Mouse (Mus musculus): ENCODE data around the gene Polr3e. TPM values are rescaled to one million over a fixed set of nuclear protein-coding genes. Genes with fewer than 3 reads are reported as not detected.
"Not testable (repeated sequence)": the region's sequence is repeated elsewhere in the genome, so short reads cannot be mapped to it uniquely, and the experiment has no call there.

Gene Polr3e
- polyA plus RNA-seq, 1 experiment = 26.3 TPM

DNA sequence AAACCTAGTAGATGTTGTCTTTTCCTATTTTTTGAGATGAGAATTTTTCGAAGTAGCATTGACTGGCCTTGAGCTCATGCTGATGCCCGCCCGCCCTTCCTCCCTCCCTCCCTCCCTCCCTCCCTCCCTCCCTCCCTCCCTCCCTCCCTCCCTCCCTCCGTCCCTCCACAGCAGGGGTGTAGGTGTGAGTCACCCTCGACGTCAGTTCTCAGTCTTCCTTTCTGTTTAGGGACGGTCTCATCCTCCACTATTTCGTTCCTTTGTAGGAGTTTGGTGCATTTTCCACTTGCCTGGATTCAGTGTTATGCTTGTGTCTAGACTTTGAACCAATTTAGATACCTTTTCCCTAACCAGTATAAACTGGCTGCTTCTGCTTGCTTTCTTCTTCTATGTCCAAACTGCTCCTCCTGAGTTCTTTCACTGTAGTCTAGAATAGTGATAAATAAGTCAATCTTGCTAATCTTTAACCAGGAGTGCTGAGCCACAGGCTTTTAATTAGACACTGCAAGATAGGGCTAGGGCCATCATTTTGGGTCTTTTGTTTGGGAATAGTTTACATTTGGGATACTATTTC lies 26.5 kb downstream of the Polr3e start:
- TF ChIP-seq POLR2A (IDR thresholded peaks at IDR 0.05; ENCODE audit: borderline replicate concordance, extremely low read depth, insufficient read depth, insufficient read length, poor library complexity, severe bottlenecking) (no peak), CTCF (IDR thresholded peaks at IDR 0.05; ENCODE audit: borderline replicate concordance, extremely low read depth, insufficient read depth, insufficient read length) (no peak)
- DNase-seq (ENCODE audit: low read depth) = no peak

DNA sequence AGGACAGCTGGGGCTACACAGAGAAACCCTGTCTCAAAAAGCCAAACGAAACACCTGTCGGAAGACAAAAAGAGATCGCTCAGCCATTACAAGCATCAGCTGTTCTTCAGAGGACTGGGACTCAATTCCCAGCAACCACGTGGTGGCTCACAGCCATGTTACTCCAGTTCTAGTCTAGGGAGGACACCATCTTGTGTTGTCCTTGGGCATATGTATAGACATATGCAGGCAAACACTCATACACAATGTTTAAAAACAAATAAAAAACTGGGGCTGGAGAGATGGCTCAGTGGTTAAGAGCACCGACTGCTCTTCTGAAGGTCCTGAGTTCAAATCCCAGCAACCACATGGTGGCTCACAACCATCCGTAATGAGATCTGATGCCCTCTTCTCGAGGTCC lies 36.0 kb downstream of the Polr3e start:
- peak; percentile 52 for DNase-seq (ENCODE audit: low read depth)

DNA sequence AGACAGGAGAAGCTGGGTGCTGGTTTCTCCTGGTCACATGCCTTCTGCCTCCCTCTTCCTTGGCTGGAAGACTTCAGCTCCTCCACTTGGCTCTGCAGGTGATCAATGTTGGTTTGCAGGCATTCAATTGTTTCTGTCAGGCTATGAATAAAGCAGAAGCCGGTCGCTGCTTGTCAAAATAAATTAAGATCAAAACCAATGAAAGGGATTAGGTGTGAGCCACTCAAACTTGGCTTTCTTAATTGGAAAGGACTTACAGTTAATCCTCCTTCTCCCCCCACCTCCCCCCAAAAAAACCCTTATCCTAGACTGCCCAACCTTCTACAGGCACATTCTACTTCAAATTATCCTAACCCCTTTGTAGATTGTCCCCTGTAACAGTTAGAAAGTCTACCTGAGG lies 42.6 kb downstream of the Polr3e start:
- peak; percentile 8 for DNase-seq (ENCODE audit: low read depth)
- TF ChIP-seq CTCF (IDR thresholded peaks at IDR 0.05; ENCODE audit: borderline replicate concordance, extremely low read depth, insufficient read depth, insufficient read length) = no peak
- TF ChIP-seq POLR2A (IDR thresholded peaks at IDR 0.05; ENCODE audit: borderline replicate concordance, extremely low read depth, insufficient read depth, insufficient read length, poor library complexity, severe bottlenecking) = no peak

DNA sequence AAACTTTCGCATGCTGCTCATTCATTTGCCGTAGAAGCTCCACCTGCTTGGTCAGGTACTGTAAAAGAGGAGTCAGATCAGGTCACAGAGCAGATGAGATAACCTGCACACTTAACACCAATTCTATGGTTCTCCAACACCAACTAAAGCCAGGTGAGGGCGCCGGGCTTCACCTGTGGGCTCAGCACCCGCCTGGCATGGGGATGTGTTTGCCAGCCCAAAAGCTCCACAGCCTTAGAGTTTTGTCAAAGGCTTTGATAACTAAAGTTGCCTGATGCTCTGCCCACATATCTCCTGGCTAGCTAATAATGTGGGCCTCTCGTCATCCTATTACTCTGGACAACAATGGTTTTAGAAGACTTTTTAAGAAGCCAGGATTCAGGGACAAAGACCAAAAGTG lies 43.1 kb downstream of the Polr3e start:
- TF ChIP-seq CTCF (IDR thresholded peaks at IDR 0.05; ENCODE audit: borderline replicate concordance, extremely low read depth, insufficient read depth, insufficient read length) = no peak
- TF ChIP-seq POLR2A (IDR thresholded peaks at IDR 0.05; ENCODE audit: borderline replicate concordance, extremely low read depth, insufficient read depth, insufficient read length, poor library complexity, severe bottlenecking) = no peak
- DNase-seq (ENCODE audit: low read depth) = no peak

DNA sequence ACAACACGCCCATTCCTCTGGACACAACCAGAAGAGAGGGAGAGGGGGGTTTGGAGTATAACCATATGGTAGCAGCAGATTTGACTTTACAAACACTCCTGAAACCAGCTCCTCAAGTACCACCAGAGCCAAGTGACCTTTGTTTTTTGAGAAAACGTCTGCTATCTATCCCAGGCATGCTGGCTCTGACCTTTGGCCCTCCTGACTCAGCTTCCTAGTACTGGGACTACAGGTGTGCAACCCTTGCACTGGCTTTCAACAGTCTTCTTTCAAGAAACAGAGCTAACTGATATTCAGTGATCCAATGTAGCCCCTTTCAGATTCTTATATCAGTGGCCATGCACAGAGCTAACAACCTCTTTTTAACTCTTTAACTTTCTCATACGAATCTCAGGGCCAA lies 44.3 kb downstream of the Polr3e start:
- no peak for TF ChIP-seq POLR2A (IDR thresholded peaks at IDR 0.05; ENCODE audit: borderline replicate concordance, extremely low read depth, insufficient read depth, insufficient read length, poor library complexity, severe bottlenecking)
- TF ChIP-seq CTCF (IDR thresholded peaks at IDR 0.05; ENCODE audit: borderline replicate concordance, extremely low read depth, insufficient read depth, insufficient read length) = no peak
- no peak for DNase-seq (ENCODE audit: low read depth)

DNA sequence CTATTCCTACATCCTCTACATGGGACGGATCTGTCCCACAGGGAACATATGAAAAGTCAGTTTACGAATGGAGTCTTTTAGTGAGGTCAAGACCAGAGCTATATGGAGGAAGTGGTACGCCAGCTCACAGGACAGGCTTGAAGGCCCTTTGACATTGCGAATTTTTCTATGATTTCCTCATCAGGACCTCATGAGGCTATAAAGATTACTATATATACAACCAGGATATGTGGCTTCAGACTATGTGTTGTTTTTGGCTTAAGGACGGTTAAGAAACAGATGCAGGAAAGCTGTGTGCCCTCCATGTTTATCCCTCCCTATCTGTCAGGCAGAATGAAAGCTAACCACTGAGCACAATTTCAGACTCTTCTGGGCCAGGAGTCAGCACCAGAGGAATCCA lies 45.6 kb downstream of the Polr3e start:
- DNase-seq (ENCODE audit: low read depth) = no peak
- TF ChIP-seq CTCF (IDR thresholded peaks at IDR 0.05; ENCODE audit: borderline replicate concordance, extremely low read depth, insufficient read depth, insufficient read length) (no peak), POLR2A (IDR thresholded peaks at IDR 0.05; ENCODE audit: borderline replicate concordance, extremely low read depth, insufficient read depth, insufficient read length, poor library complexity, severe bottlenecking) (no peak)

DNA sequence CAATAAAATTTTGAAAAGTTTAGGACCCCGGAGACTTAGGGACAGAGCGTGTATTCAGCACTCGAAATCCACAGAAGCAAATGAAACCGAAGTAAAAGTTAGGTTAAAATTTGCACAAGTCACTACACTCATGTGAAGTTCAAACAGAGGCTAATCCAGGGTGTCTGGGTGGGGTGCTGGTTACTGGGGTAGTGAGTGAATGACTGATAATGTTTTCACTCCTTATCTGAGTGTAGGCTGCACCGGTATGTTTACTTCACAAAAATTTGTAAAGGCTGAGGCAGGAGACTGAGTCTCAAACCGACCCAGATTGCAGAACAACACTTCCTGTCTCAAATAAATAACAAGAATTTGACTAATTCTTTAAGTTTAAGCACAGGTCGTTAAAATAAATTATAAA lies 51.7 kb downstream of the Polr3e start:
- no peak for DNase-seq (ENCODE audit: low read depth)
- TF ChIP-seq POLR2A (IDR thresholded peaks at IDR 0.05; ENCODE audit: borderline replicate concordance, extremely low read depth, insufficient read depth, insufficient read length, poor library complexity, severe bottlenecking) (no peak), CTCF (IDR thresholded peaks at IDR 0.05; ENCODE audit: borderline replicate concordance, extremely low read depth, insufficient read depth, insufficient read length) (no peak)

DNA sequence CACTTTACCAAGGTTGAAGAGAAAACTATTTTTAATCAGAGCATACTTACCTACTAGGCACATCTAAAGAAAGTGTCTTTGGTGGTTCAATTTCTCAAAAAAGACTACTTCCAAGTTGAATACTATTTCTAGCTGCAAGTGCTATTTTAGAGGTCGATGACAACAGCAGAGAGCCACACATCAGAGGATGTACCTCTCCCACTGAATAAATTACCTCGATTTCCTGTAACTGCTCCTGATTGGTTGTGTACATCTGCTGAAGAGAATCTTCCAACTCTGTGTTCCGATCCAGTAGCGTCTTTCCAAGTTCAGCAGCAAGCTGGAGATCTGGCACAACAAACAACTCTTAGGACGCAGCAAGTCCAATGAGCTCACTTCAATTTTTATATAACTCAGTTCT lies 52.6 kb downstream of the Polr3e start:
- TF ChIP-seq POLR2A (IDR thresholded peaks at IDR 0.05; ENCODE audit: borderline replicate concordance, extremely low read depth, insufficient read depth, insufficient read length, poor library complexity, severe bottlenecking) (no peak), CTCF (IDR thresholded peaks at IDR 0.05; ENCODE audit: borderline replicate concordance, extremely low read depth, insufficient read depth, insufficient read length) (no peak)
- DNase-seq (ENCODE audit: low read depth) = no peak

DNA sequence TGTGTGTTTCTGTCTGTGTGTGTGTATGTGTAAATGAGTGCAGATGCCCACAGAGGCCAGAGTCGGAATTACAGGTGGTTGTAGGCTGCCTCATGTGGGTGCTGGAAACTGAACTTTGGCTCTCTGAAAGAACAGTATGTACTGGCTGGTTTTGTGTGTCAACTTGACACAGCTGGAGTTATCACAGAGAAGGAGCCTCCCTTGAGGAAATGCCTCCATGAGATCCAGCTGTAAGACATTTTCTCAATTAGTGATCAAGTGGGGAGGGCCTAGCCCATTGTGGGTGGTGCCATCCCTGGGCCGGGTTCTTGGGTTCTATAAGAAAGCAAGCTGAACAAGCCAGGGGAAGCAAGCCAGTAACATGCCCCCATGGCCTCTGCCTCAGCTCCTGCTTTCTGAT lies 54.9 kb downstream of the Polr3e start:
- not testable (repeated sequence) for DNase-seq (ENCODE audit: low read depth)

DNA sequence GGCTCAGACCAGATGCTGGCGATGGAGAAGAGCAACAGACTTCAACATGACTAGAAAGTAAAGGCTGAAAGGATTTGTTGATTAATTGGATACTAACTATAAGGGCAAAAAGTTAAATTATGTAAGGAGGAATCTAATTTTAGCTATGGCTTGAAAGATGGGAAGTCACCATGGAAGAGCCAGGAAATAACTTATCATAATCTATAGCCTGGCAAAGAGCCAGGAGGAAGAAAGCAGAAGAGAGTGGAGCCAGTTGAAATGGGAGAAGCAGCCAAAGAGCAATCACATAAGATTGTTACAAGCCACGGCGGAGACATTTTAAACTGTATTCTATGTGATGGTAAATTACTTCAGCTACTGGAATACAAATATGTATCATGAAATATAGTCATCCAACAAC lies 56.5 kb downstream of the Polr3e start:
- DNase-seq (ENCODE audit: low read depth) = no peak
- TF ChIP-seq CTCF (IDR thresholded peaks at IDR 0.05; ENCODE audit: borderline replicate concordance, extremely low read depth, insufficient read depth, insufficient read length) (no peak), POLR2A (IDR thresholded peaks at IDR 0.05; ENCODE audit: borderline replicate concordance, extremely low read depth, insufficient read depth, insufficient read length, poor library complexity, severe bottlenecking) (no peak)

DNA sequence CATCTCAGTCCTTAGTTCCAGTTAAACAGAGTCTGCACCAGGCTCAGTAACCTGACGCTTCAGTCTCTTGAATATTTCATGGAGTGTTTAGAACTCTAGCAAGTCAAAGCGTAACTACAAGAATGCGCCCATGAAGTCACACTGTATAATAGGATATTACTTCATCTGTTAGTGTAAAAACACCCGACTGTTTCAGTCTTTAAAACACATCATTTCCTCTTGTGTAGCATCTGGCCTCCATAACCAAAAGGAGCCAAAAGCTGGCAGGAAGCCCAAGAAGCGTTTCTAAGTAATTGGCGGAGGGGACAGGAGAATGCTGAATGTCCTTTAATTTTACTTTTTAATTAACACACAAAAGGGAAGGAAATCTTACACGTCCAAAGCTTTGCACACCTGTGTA lies 59.5 kb downstream of the Polr3e start:
- peak; percentile 81 for DNase-seq (ENCODE audit: low read depth)
- TF ChIP-seq CTCF (IDR thresholded peaks at IDR 0.05; ENCODE audit: borderline replicate concordance, extremely low read depth, insufficient read depth, insufficient read length) (no peak), POLR2A (IDR thresholded peaks at IDR 0.05; ENCODE audit: borderline replicate concordance, extremely low read depth, insufficient read depth, insufficient read length, poor library complexity, severe bottlenecking) (no peak)

DNA sequence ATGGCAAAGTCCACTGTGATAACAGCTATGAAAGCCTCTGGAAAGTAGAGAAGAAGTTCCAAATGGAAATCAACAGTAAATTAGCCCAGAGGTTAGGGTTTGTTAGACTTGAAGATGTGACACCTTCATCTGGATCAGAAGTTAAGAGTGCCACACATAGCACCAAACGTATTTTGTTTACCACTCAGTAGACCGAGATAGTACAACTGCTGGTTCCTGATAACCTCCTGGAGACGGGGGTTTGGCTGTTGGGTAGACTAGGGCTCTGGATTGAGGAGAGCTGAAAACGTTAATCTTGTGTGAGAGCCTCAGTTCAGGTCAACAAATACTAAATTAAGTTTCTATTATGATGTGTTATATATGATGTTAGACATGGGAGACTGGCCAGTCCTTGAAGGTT lies 62.5 kb downstream of the Polr3e start:
- TF ChIP-seq CTCF (IDR thresholded peaks at IDR 0.05; ENCODE audit: borderline replicate concordance, extremely low read depth, insufficient read depth, insufficient read length) (no peak), POLR2A (IDR thresholded peaks at IDR 0.05; ENCODE audit: borderline replicate concordance, extremely low read depth, insufficient read depth, insufficient read length, poor library complexity, severe bottlenecking) (no peak)
- no peak for DNase-seq (ENCODE audit: low read depth)

Data from brain, embryonic 14.5 days (tissue).